Mouse (Mus musculus) kidney, postnatal 4 days (tissue): ENCODE results near the gene Ccnt2.
"Not testable (repeated sequence)": the region's sequence is repeated elsewhere in the genome, so short reads cannot be mapped to it uniquely, and the experiment has no call there.

Experiments used
- DNase-seq, 2 experiments: peaks; one replicate each; pipeline ENCODE4 v3.0.0; 2021; ENCODE audit warnings: mixed read lengths in 2 of 2

Gene Ccnt2

DNA sequence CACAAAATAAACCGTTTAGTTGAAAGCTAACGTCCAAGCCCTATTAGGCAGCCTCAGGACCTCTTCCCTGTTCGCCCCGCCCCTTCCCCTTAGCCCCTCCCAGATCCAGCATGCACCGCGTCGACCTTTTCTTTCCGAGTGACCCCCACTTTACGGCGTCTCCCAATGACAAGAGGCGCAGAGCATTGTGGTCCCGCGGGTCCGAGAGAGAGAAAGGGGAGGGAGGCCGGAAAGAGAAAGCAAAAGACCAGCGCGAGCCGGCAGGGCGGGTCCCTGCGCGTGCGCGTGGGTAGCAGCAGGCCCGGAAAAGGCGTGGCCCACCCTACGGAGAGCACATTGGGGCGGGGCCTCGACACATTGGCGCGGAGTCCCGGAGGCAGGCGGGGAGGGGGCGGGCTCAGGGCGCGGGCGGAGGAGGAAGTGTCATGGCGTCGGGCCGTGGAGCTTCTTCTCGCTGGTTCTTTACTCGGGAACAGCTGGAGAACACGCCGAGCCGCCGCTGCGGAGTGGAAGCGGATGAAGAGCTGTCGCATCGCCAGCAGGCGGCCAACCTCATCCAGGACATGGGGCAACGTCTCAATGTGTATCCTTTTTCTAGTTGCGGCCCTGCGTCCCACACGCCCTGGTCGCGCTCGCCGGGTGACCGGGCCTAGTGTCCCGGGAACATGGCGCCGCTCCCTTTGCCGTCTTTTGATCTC, at the start of gene Ccnt2:
TSS of gene Ccnt2 (plus strand) at position 362 of the 698 bp plus-strand sequence.
- DNase-seq = peak; percentile 98 to 100

DNA sequence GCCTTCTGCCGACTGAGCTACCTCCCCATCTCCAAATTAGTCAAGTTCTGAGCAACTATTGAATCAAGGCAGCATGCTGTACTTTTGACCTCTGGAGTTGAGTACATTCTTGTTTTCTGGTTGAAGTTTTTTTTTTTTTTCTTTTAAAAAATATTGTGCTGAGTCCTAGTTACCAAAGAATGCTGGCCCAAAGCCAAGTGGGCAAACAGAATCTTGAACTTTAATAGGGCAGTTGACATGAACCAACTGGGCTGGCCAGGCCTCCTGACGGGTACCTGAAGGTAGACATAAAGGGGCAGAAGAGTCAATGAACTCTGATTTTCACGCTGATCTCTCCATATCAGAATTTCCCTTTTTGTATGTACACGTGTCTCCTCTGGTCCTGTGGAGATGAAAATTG, 44.9 kb upstream of the Ccnt2 start, which contains the start of gene Acmsd:
TSS of gene Acmsd (plus strand) at position 318 of the 400 bp plus-strand sequence.
- peak; percentile 18 to 41 for DNase-seq

DNA sequence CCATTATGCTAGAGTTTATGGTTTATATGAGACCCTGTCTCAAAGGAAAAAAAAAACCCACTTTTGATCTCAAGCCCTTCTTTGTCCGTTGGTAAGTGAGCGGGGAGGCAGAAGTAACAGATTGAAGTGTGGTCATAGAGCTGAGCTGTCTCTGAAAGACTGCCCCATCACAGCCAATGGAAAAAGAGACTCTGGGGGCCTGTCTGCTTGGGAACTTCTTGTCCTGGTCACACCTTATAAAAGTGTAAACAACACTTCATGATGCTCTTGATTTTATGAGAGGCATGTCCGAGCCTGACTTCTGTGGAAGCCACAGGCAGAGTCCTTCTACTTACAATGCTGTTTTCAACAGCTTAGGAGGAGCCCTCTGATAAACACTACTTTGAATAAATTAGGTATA, 42.9 kb upstream of the Ccnt2 start:
- no peak for DNase-seq

GRCm38 (mm10) chr1:127732435-127732834, 41.5 kb upstream of the Ccnt2 start:
- no peak for DNase-seq

DNA sequence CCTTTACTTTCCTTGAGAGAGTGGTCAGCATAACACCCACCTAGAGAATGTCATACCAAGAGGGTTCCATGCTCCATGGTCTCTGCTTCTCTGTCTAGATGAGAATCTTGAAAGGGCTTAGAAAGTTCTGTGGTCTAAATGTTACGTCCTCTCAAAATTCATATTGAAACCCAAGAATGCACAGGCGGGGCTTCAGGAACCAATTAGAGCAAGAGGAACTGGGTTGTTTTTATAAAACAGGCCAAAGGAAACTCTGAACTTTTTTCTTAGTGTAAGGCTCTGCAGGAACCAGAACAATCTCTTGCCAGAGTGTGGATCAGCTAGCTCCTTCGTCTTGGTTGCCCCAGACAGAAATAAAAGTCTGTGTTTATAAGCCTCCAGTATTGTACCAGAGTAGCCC, 41.1 kb upstream of the Ccnt2 start:
- DNase-seq = no peak

- no peak for DNase-seq
These were observed 38.6 kb upstream of the Ccnt2 start for GRCm38 (mm10) chr1:127735356-127735755.

GRCm38 (mm10) chr1:127750401-127751102, 23.4 kb upstream of the Ccnt2 start:
- peak in 1 of 2 experiments; percentile 10 for DNase-seq

- DNase-seq = no peak
These were observed 18.2 kb upstream of the Ccnt2 start for GRCm38 (mm10) chr1:127755806-127756205.

GRCm38 (mm10) chr1:127756331-127757163, 17.4 kb upstream of the Ccnt2 start:
- DNase-seq = no peak

DNA sequence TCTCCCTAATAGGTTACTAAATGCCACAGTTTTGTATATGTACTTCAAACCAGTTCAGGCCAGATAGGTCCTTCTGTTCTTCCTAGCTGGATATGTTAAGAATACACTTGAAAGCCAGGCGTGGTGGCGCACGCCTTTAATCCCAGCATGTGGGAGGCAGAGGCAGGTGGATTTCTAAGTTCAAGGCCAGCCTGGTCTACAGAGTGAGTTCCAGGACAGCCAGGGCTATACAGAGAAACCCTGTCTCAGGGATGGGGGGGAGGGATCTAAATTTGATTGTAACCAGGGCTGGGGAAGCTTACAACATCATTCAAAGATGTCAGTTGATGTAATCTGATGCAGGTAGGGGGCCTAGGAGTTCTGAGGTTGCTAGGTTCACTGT, 16.8 kb upstream of the Ccnt2 start:
- DNase-seq = not testable (repeated sequence)

- DNase-seq = peak in 1 of 2 experiments; percentile 6
These were observed 8.5 kb upstream of the Ccnt2 start for GRCm38 (mm10) chr1:127765468-127765867.

- no peak for DNase-seq
These were observed 7.2 kb upstream of the Ccnt2 start for GRCm38 (mm10) chr1:127766741-127767140.

DNA sequence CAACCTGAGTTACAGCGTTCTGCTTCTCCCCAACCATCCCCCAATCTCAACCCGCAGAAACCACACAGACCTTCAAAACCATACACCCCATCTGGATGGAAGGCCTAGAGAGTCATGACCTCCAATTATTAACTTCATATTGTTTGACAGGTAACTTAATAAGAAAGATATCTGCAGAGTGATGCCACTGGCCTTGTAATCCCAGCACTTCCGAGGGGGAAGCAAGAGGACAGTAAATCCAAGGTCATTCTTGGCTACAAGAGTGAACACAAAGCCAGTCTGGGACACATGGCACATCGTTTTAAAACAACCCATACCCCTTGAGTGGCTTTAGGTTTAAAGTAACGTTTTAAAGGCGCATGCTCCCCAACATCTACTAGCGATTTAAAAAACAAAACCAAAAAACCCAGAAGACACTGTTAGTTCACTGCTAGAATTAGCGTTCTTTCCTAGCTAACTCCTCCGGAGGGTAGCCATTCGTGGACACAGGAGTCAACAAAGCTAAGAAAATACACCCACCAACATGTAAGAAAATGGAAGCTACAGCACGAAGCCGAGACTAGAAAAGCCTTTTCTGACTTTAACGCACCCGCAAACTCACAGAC, 664 bp upstream of the Ccnt2 start:
- no peak for DNase-seq

- no peak for DNase-seq
These were observed 527 bp downstream of the Ccnt2 start for GRCm38 (mm10) chr1:127774501-127774880.

- DNase-seq = no peak
These were observed 1.3 kb downstream of the Ccnt2 start for GRCm38 (mm10) chr1:127775206-127775720.

DNA sequence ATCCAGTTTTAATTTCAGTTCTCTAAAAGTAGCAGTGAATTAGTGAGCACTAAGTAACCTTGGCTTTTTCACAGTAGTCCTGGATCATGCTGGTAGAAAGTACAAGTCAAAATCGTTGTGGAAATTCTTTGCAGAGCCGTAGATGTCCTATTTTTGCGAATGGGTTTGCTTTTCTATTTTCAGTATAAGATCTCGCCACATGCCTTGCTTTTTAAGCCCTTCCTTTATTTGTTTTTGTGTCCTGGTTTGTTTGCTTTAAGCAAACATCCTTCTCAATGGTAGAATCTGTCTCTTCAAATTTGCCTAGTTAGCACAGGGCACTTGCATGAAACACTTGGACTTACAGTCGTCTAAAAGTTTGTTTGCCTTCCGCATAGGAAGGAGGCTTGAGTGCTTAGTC, 2.3 kb downstream of the Ccnt2 start:
- DNase-seq = no peak

- DNase-seq = no peak
These were observed 4.6 kb downstream of the Ccnt2 start for GRCm38 (mm10) chr1:127778611-127779010.

DNA sequence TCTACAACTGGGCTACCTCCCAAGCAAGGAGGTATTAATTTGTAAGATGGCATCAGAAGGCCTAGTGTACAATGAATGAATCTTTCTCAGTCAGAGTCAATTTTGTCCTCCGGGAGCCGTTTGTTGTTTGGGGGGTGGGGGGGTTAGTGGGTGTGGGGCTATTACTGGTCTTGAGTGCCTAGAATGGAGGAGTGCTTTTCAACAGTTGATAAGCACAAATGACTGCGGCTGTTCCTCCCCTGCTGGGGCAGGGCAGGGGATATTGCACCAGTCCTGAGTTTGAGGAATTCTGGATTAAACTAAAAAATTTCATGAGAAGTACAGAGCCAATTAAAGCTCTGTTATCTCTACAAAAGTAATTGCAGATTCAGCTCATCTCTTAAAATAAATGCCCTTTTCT, 6.2 kb downstream of the Ccnt2 start:
- DNase-seq = no peak

DNA sequence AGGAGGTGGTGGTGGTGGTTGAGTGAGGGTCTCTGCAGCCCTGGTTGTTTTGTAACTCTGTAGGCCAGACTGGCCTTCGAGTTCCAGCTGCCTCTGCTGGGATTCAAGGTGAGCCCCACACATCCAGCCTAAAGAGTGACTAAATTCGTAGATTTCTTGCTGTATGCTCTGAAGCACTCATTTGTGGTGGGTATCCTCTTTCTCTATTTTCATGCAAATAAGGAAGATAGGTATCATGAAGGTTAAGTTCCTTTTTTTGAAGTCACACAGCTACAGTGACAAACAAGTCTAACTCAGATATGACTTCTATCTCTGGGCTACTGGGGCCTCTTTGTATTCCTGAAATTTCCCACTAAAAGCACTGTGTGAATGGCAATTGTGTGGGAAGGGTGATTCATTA, 6.9 kb downstream of the Ccnt2 start:
- no peak for DNase-seq

DNA sequence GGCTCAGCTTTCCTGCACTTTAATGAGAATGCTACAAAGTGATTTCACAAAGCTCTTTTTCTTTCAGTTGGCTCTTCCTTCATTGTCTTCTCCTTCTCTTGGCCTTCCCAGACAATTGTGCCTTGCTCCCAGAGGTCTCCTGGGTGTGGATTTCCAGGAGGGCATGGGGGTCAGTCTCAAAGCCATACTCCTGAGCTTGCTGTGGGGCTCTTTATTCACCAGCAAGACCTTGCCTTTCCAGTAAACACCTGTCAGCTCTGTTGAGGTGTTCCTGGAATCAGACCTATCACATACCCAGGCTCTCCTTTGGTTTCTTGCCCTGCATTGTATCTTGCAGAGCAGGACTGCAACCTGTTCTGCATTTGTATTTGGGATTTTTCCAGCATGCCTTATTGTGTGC, 9.9 kb downstream of the Ccnt2 start:
- DNase-seq = no peak

DNA sequence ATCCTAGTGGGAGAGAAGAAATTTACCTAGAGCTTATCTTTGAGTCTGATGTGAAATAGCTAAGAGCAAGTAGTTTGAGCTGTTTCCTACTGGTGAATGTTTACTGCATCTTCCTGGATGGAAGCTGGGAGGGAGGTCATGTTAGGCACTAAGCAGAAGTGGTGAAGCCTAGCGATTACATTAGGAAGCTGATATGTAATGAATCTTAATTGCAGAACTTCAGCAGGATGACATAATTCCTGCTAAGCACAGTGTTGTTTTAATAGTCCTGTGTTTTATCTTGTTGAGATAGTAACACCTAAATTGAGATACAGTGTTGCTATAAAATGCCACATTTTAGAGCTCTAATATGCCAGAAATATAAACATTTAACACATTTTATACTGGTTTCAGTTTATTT, 11.9 kb downstream of the Ccnt2 start:
- no peak for DNase-seq

DNA sequence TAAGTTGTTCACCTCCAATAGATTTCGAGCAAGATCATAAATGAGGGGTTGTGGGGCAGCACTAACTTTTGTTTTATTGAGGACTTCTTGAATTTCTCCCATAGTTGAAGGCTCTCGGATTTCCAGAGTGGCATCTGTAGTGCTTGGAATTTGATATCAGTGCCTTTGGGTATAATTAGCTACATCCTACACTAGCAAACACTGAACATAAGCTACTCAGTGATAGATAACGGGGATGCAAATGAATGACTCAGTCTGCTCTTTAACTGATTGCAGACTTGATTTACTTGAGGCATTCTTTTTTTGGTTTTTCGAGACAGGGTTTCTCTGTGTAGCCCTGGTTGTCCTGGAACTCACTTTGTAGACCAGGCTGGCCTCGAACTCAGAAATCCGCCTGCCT, 15.0 kb downstream of the Ccnt2 start:
- DNase-seq = no peak

- DNase-seq = no peak
These were observed 19.5 kb downstream of the Ccnt2 start for GRCm38 (mm10) chr1:127793459-127793858.
